Comparison of ENCODE assay signal across 16 mouse cellular contexts in genomic region chr19:23816762-23817161, GRCm38 (mm10).
"Had no signal": no experiment of that assay in that cellular context is flagged by ENCODE, and none has a peak within 500 bp of the region (broad histone marks: within the 10 kb centered on the region; RNA-seq: fewer than 3 reads in every experiment).

No protein-coding gene starts in this region.

- H3K4me2 ChIP-seq: limb, embryonic 15.5 days; liver, embryonic 12.5 days; lung, embryonic 14.5 days had no signal

- H3K9ac ChIP-seq: limb, embryonic 15.5 days; liver, embryonic 12.5 days; lung, embryonic 14.5 days had no signal

- H3K27me3 ChIP-seq: limb, embryonic 15.5 days; liver, embryonic 12.5 days had no signal

- DNase-seq: kidney, adult 2 months; kidney, postnatal 25 days; layer of hippocampus, adult 9-11 months; layer of hippocampus, postnatal 36 days; lung, embryonic 14.5 days; lung, postnatal 10 days; lung, postnatal 4 days; retina, postnatal 1 day; right cerebral cortex, postnatal 4 days; spleen, adult 18-20 months; thymus, adult 18-20 months; thymus, postnatal 14 days had no signal

- H3K36me3 ChIP-seq: limb, embryonic 15.5 days; liver, embryonic 12.5 days; midbrain, embryonic 10.5 days had no signal

- H3K27ac ChIP-seq: limb, embryonic 15.5 days; liver, embryonic 12.5 days; midbrain, embryonic 10.5 days had no signal

- H3K4me3 ChIP-seq: limb, embryonic 15.5 days; liver, embryonic 12.5 days; midbrain, embryonic 10.5 days had no signal

- ATAC-seq: liver, embryonic 12.5 days; midbrain, embryonic 16.5 days had no signal

- H3K9me3 ChIP-seq: limb, embryonic 15.5 days; liver, embryonic 12.5 days; midbrain, embryonic 10.5 days had no signal

- H3K4me1 ChIP-seq: limb, embryonic 15.5 days; liver, embryonic 12.5 days; midbrain, embryonic 10.5 days had no signal
